Mouse (Mus musculus) fat pad, adult 2 months (tissue): ENCODE measurements around the gene Prelid3b.

Experiments
- DNase-seq: peaks from one replicate; pipeline ENCODE4 v3.0.0-alpha.2; 2011; ENCODE audit warnings: low read depth, low spot score; ENCODE audit errors: extremely low read depth

Gene Prelid3b

GRCm38 (mm10) chr2:174428996-174429591, 43.8 kb downstream of the Prelid3b start:
- DNase-seq, result no peak

- DNase-seq, result no peak
Observed at GRCm38 (mm10) chr2:174428076-174428835, 44.6 kb downstream of the Prelid3b start.

GRCm38 (mm10) chr2:174426856-174427255, 46.0 kb downstream of the Prelid3b start:
- no peak for DNase-seq

- DNase-seq, result no peak
Observed at GRCm38 (mm10) chr2:174424301-174425085, 48.4 kb downstream of the Prelid3b start.

GRCm38 (mm10) chr2:174421107-174421506, 51.8 kb downstream of the Prelid3b start:
- DNase-seq, result no peak

- DNase-seq, result no peak
Observed at GRCm38 (mm10) chr2:174415731-174416310, 57.1 kb downstream of the Prelid3b start, which contains the start of gene Nelfcd. TSS of gene Nelfcd (plus strand) at chr2:174415804.
